In genomic region chr10:31597886-31598285, GRCm38 (mm10) we compare ENCODE assay signal across 16 mouse cellular contexts. TPM values are rescaled to one million over a fixed set of nuclear protein-coding genes. Genes with fewer than 3 reads are reported as not detected.
"Had no signal": no experiment of that assay in that cellular context is flagged by ENCODE, and none has a peak within 500 bp of the region (broad histone marks: within the 10 kb centered on the region; RNA-seq: fewer than 3 reads in every experiment).

No protein-coding gene starts in this region.

- DNase-seq: gastrocnemius, postnatal 14 days; gastrocnemius, postnatal 36 days; heart, adult 18-20 months; heart, postnatal 10 days; heart, postnatal 4 days; kidney, adult 18-20 months; kidney, adult 8-10 months; kidney, postnatal 10 days; kidney, postnatal 25 days; kidney, postnatal 4 days; lung, adult 18-20 months had no signal

- ATAC-seq: hindbrain, embryonic 16.5 days; inflammation-experienced regulatory T-cells, adult 6 months; intestine, embryonic 15.5 days; intestine, postnatal 0 days; liver, embryonic 12.5 days had no signal

RNA-seq across cellular contexts. Expression of gene Rnf217, which starts 11.1 kb away (rescaled TPM):
- polyA plus RNA-seq: inflammation-experienced regulatory T-cells, adult 6 months had no signal
